Mouse (Mus musculus) cerebellum, postnatal 10 days (tissue): ENCODE measurements around the gene Plekhb2.

ENCODE experiments used
- DNase-seq, 2 experiments: peaks; one replicate each; pipeline ENCODE4 v3.0.0; 2021; ENCODE audit warnings: mixed read lengths in 2 of 2

Gene Plekhb2

GRCm38 (mm10) chr1:34849745-34850342, at the start of gene Plekhb2:
TSS of gene Plekhb2 (plus strand) at chr1:34849976.
- DNase-seq, result peak; percentile 94 to 96

GRCm38 (mm10) chr1:34801616-34802289, 48.0 kb upstream of the Plekhb2 start:
- peak; percentile 68 to 76 for DNase-seq

GRCm38 (mm10) chr1:34802290-34802642, 47.5 kb upstream of the Plekhb2 start:
- DNase-seq, result peak in 1 of 2 experiments; percentile 38

GRCm38 (mm10) chr1:34804863-34805262, 44.9 kb upstream of the Plekhb2 start:
- DNase-seq, result peak; percentile 74 to 85

GRCm38 (mm10) chr1:34805931-34806520, 43.8 kb upstream of the Plekhb2 start:
- peak; percentile 44 to 63 for DNase-seq

GRCm38 (mm10) chr1:34808445-34808844, 41.3 kb upstream of the Plekhb2 start:
- DNase-seq, result peak; percentile 50 to 59

GRCm38 (mm10) chr1:34810293-34810692, 39.5 kb upstream of the Plekhb2 start:
- peak; percentile 48 to 55 for DNase-seq

GRCm38 (mm10) chr1:34811035-34811434, 38.7 kb upstream of the Plekhb2 start:
- DNase-seq, result peak; percentile 55 to 59

GRCm38 (mm10) chr1:34811581-34811980, 38.2 kb upstream of the Plekhb2 start:
- peak; percentile 71 to 74 for DNase-seq

- peak in 1 of 2 experiments; percentile 24 for DNase-seq
Measured at GRCm38 (mm10) chr1:34812407-34813247, 37.1 kb upstream of the Plekhb2 start.

- DNase-seq, result no peak
Measured at GRCm38 (mm10) chr1:34815843-34816242, 33.9 kb upstream of the Plekhb2 start.

GRCm38 (mm10) chr1:34819225-34819910, 30.4 kb upstream of the Plekhb2 start:
- DNase-seq, result no peak

GRCm38 (mm10) chr1:34821411-34821810, 28.4 kb upstream of the Plekhb2 start:
- DNase-seq, result no peak

GRCm38 (mm10) chr1:34822003-34822402, 27.8 kb upstream of the Plekhb2 start:
- DNase-seq, result no peak

GRCm38 (mm10) chr1:34822746-34823145, 27.0 kb upstream of the Plekhb2 start:
- DNase-seq, result no peak

- DNase-seq, result no peak
Measured at GRCm38 (mm10) chr1:34823353-34823752, 26.4 kb upstream of the Plekhb2 start.

- DNase-seq, result no peak
Measured at GRCm38 (mm10) chr1:34824208-34824607, 25.6 kb upstream of the Plekhb2 start.

- DNase-seq, result no peak
Measured at GRCm38 (mm10) chr1:34825909-34826308, 23.9 kb upstream of the Plekhb2 start.

GRCm38 (mm10) chr1:34827900-34828299, 21.9 kb upstream of the Plekhb2 start:
- no peak for DNase-seq

GRCm38 (mm10) chr1:34828528-34829294, 21.1 kb upstream of the Plekhb2 start:
- no peak for DNase-seq

- no peak for DNase-seq
Measured at GRCm38 (mm10) chr1:34830934-34831333, 18.8 kb upstream of the Plekhb2 start.

GRCm38 (mm10) chr1:34831381-34831780, 18.4 kb upstream of the Plekhb2 start:
- DNase-seq, result no peak
